Mouse (Mus musculus) left cerebral cortex, postnatal 25 days (tissue): ENCODE data around the gene Mcoln2. TPM values are rescaled to one million over a fixed set of nuclear protein-coding genes. Genes with fewer than 3 reads are reported as not detected.
"Not testable (repeated sequence)": the region's sequence is repeated elsewhere in the genome, so short reads cannot be mapped to it uniquely, and the experiment has no call there.

Experiments used
- DNase-seq, 2 experiments: peaks; one replicate each; pipeline ENCODE4 v3.0.0; 2022; ENCODE audit warnings: low spot score in 2 of 2, mixed read lengths in 1 of 2
- intact Hi-C: fragments of 180-260 bp; cut with DNase I; formaldehyde crosslinking; loops from one replicate; pipeline ENCODE4 v1.15.1; 2025
- total RNA-seq, 2 experiments: library from RNA; stranded (reverse); gene quantifications; 2 replicates each; pipeline ENCODE4 v1.2.3; 2021

The Mcoln2 gene
- total RNA-seq, 2 experiments from 2014 or later: not detected

- DNase-seq: peak; percentile 87 to 90
- intact Hi-C loops: loop anchor here (1.0 kb wide), 2 partner anchors 120 to 228 kb away; no protein-coding TSS in a partner anchor
Measured at GRCm38 (mm10) chr3:146177748-146178582, 28.3 kb downstream of the Mcoln2 start.

- intact Hi-C loops: loop anchor here (10.0 kb wide), 3 partner anchors 314 to 764 kb away; partner anchors contain the start of genes Gng5 and Spata1
- DNase-seq: no peak
Measured at GRCm38 (mm10) chr3:146180341-146180740, 30.7 kb downstream of the Mcoln2 start.

- intact Hi-C loops: loop anchor here (10.0 kb wide), 3 partner anchors 314 to 764 kb away; partner anchors contain the start of genes Gng5 and Spata1
- peak in 1 of 2 experiments; percentile 37 for DNase-seq
Measured at GRCm38 (mm10) chr3:146180986-146181385, 31.4 kb downstream of the Mcoln2 start.

- peak; percentile 76 to 88 for DNase-seq
- intact Hi-C loops: loop anchor here (5.0 to 10.0 kb wide), 6 partner anchors 92 to 760 kb away; partner anchors contain the start of genes Gng5 and Spata1
Measured at GRCm38 (mm10) chr3:146184992-146185657, 35.5 kb downstream of the Mcoln2 start.

GRCm38 (mm10) chr3:146186033-146186432 is 36.4 kb downstream of the Mcoln2 start:
- DNase-seq: no peak
- intact Hi-C loops: loop anchor here (5.0 to 10.0 kb wide), 6 partner anchors 91 to 759 kb away; partner anchors contain the start of genes Gng5 and Spata1

GRCm38 (mm10) chr3:146189933-146190332 is 40.3 kb downstream of the Mcoln2 start:
- no peak for DNase-seq
- intact Hi-C loops: loop anchor here (5.0 to 10.0 kb wide), 6 partner anchors 87 to 755 kb away; partner anchors contain the start of genes Gng5 and Spata1

- intact Hi-C loops: no loop called here
- no peak for DNase-seq
Measured at GRCm38 (mm10) chr3:146192507-146192906, 42.9 kb downstream of the Mcoln2 start.

- DNase-seq: no peak
- intact Hi-C loops: no loop called here
Measured at GRCm38 (mm10) chr3:146195153-146195552, 45.5 kb downstream of the Mcoln2 start.

- no peak for DNase-seq
- intact Hi-C loops: no loop called here
Measured at GRCm38 (mm10) chr3:146196301-146196700, 46.7 kb downstream of the Mcoln2 start.

- DNase-seq: no peak
- intact Hi-C loops: no loop called here
Measured at GRCm38 (mm10) chr3:146196780-146197743, 47.4 kb downstream of the Mcoln2 start.

- intact Hi-C loops: no loop called here
- DNase-seq: no peak
Measured at GRCm38 (mm10) chr3:146197785-146198184, 48.2 kb downstream of the Mcoln2 start.

GRCm38 (mm10) chr3:146198803-146199481 is 49.3 kb downstream of the Mcoln2 start:
- DNase-seq: no peak
- intact Hi-C loops: no loop called here

- intact Hi-C loops: no loop called here
Measured at GRCm38 (mm10) chr3:146199486-146199885, 49.9 kb downstream of the Mcoln2 start.

GRCm38 (mm10) chr3:146204375-146204774 is 54.7 kb downstream of the Mcoln2 start:
- intact Hi-C loops: no loop called here
- no peak for DNase-seq

More at GRCm38 (mm10) chr3:146199486-146199885, 49.9 kb downstream of the Mcoln2 start:
- no peak for DNase-seq

- intact Hi-C loops: no loop called here
- DNase-seq: no peak
Measured at GRCm38 (mm10) chr3:146205305-146205704, 55.7 kb downstream of the Mcoln2 start.

- DNase-seq: no peak
- intact Hi-C loops: no loop called here
Measured at GRCm38 (mm10) chr3:146206635-146207034, 57.0 kb downstream of the Mcoln2 start.

GRCm38 (mm10) chr3:146207440-146207839 is 57.8 kb downstream of the Mcoln2 start:
- intact Hi-C loops: no loop called here
- no peak for DNase-seq

GRCm38 (mm10) chr3:146209759-146210158 is 60.1 kb downstream of the Mcoln2 start:
- intact Hi-C loops, DNase-seq: not testable (repeated sequence)
